Mouse (Mus musculus): ENCODE results near the gene Hsd11b2.
"Not testable (repeated sequence)": the region's sequence is repeated elsewhere in the genome, so short reads cannot be mapped to it uniquely, and the experiment has no call there.

Gene Hsd11b2

GRCm38 (mm10) chr8:105552824-105553223 lies 34.3 kb downstream of the Hsd11b2 start:
- DNase-seq (ENCODE audit: extremely low read depth, low read depth, low spot score) = no peak

- DNase-seq (ENCODE audit: extremely low read depth, low read depth, low spot score) = no peak
These were observed 35.5 kb downstream of the Hsd11b2 start for GRCm38 (mm10) chr8:105554087-105554486.

GRCm38 (mm10) chr8:105555230-105555629 lies 36.7 kb downstream of the Hsd11b2 start:
- no peak for DNase-seq (ENCODE audit: extremely low read depth, low read depth, low spot score)

GRCm38 (mm10) chr8:105562863-105563262 lies 44.3 kb downstream of the Hsd11b2 start:
- DNase-seq (ENCODE audit: extremely low read depth, low read depth, low spot score) = no peak

GRCm38 (mm10) chr8:105563871-105564270 lies 45.3 kb downstream of the Hsd11b2 start:
- no peak for DNase-seq (ENCODE audit: extremely low read depth, low read depth, low spot score)

- not testable (repeated sequence) for DNase-seq (ENCODE audit: extremely low read depth, low read depth, low spot score)
These were observed 46.1 kb downstream of the Hsd11b2 start for GRCm38 (mm10) chr8:105564573-105565229.

- no peak for DNase-seq (ENCODE audit: extremely low read depth, low read depth, low spot score)
These were observed 46.9 kb downstream of the Hsd11b2 start for GRCm38 (mm10) chr8:105565401-105565881.

- peak; percentile 88 for DNase-seq (ENCODE audit: extremely low read depth, low read depth, low spot score)
These were observed 47.6 kb downstream of the Hsd11b2 start, which contains the start of gene Atp6v0d1 for GRCm38 (mm10) chr8:105565952-105566702. Atp6v0d1 (minus strand) TSS chr8:105566047.

- DNase-seq (ENCODE audit: extremely low read depth, low read depth, low spot score) = no peak
These were observed 48.4 kb downstream of the Hsd11b2 start for GRCm38 (mm10) chr8:105566703-105567595.

- DNase-seq (ENCODE audit: extremely low read depth, low read depth, low spot score) = no peak
These were observed 53.3 kb downstream of the Hsd11b2 start for GRCm38 (mm10) chr8:105571810-105572209.

- no peak for DNase-seq (ENCODE audit: extremely low read depth, low read depth, low spot score)
These were observed 54.9 kb downstream of the Hsd11b2 start for GRCm38 (mm10) chr8:105573427-105573826.

Data from fat pad, adult 2 months (tissue).